Mouse (Mus musculus) embryonic facial prominence, embryonic 11.5 days (tissue): ENCODE results near the gene Ip6k2. TPM values are rescaled to one million over a fixed set of nuclear protein-coding genes. Genes with fewer than 3 reads are reported as not detected.

ENCODE experiments used
- microRNA-seq: library from miRNA; unstranded; fragments of <30 nt; microRNA quantifications from one replicate; pipeline ENCODE4, GENCODE M21; 2016; ENCODE audit warnings: borderline number of aligned reads
- polyA plus RNA-seq: library from polyadenylated mRNA; unstranded; fragments of >200 nt; fragmentation: Nextera tagmentation; extraction: Ambion mirVana; gene quantifications from 2 replicates; pipeline ENCODE4 v1.2.1, GENCODE M21; 2014

Gene Ip6k2
- polyA plus RNA-seq, 1 experiment from 2014 or later, result 113 TPM

Small RNAs within 50 kb of the gene (microRNA-seq; reads per million reads assigned to microRNA genes)
- gene Gm23156, result not detected

Other genes starting within 250 kb of the Ip6k2 start
- gene Impdh2, start 223.5 kb upstream of the Ip6k2 start, polyA plus RNA-seq, result 242 and 248 TPM in 2 replicates
- gene Ndufaf3, start 216.4 kb upstream of the Ip6k2 start, polyA plus RNA-seq, result 48.4 and 49.0 TPM in 2 replicates
- 167 and 185 TPM in 2 replicates for gene Dalrd3, start 213.9 kb upstream of the Ip6k2 start, polyA plus RNA-seq
- 118 and 130 TPM in 2 replicates for gene Wdr6, start 205.1 kb upstream of the Ip6k2 start, polyA plus RNA-seq
- 6.4 and 8.1 TPM in 2 replicates for gene P4htm, start 186.1 kb upstream of the Ip6k2 start, polyA plus RNA-seq
- 44.1 and 48.4 TPM in 2 replicates for gene Arih2, start 134.4 kb upstream of the Ip6k2 start, polyA plus RNA-seq
- 30.8 and 34.5 TPM in 2 replicates for gene Slc25a20, start 121.7 kb upstream of the Ip6k2 start, polyA plus RNA-seq
- 36.2 and 37.9 TPM in 2 replicates for gene Prkar2a, start 94.5 kb upstream of the Ip6k2 start, polyA plus RNA-seq
- gene Nckipsd, start 24.6 kb downstream of the Ip6k2 start, polyA plus RNA-seq, result 9.1 and 12.1 TPM in 2 replicates
- gene Celsr3, start 42.5 kb downstream of the Ip6k2 start, polyA plus RNA-seq, result 1.0 and 1.2 TPM in 2 replicates
- 14.5 and 15.5 TPM in 2 replicates for gene Slc26a6, start 69.5 kb downstream of the Ip6k2 start, polyA plus RNA-seq
- not detected in 2 replicates for gene Tmem89, start 130.8 kb downstream of the Ip6k2 start, polyA plus RNA-seq
- 412 and 422 TPM in 2 replicates for gene Uqcrc1, start 152.8 kb downstream of the Ip6k2 start, polyA plus RNA-seq
- 1.1 and 2.4 TPM in 2 replicates for gene Col7a1, start 169.8 kb downstream of the Ip6k2 start, polyA plus RNA-seq
- 0.25 TPM in 1 of 2 replicates, not detected in the other for gene Ucn2, start 202.2 kb downstream of the Ip6k2 start, polyA plus RNA-seq
- gene Pfkfb4, start 208.0 kb downstream of the Ip6k2 start, polyA plus RNA-seq, result 7.8 TPM in 2 replicates